Mouse (Mus musculus): ENCODE results near the gene Pnma5.

DNA sequence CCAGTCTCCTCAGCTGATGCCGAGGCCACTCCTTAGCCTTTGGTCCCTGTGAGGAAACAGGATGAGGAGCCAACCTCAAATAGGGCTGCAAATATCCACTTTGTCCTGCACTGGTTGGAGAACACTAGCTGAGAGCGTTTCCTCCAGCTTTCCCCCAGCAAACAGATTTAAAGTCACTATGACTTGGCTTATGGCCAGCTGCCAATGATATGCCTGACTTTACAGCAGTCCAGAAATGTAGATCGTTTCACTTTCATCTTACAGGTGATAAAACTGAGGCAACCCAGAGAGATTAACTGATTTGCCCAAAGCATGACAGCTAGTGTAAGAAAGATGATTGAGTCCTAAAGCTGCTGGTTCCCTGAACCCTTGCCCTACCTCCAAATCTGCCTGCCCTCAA, 41.4 kb downstream of the Pnma5 start:
- no peak for TF ChIP-seq CTCF (conservative IDR thresholded peaks at IDR 0.05 in 1 of 2, IDR thresholded peaks at IDR 0.05 in 1 of 2; ENCODE audit: low read depth in 2 of 2, low read length in 2 of 2)
- no peak for TF ChIP-seq MEF2A (IDR thresholded peaks at IDR 0.05; ENCODE audit: borderline replicate concordance, low read depth, low read length)
- TF ChIP-seq MAX (IDR thresholded peaks at IDR 0.05; ENCODE audit: low read length), result no peak
- TF ChIP-seq ZMIZ1 (IDR thresholded peaks at IDR 0.05; ENCODE audit: low read depth, low read length), result no peak
- TF ChIP-seq MAFK (IDR thresholded peaks at IDR 0.05; ENCODE audit: insufficient replicate concordance, low read length), result no peak
- TF ChIP-seq POLR2AphosphoS2 (IDR thresholded peaks at IDR 0.05; ENCODE audit: low read depth, low read length), result no peak
- no peak for TF ChIP-seq MAZ (IDR thresholded peaks at IDR 0.05; ENCODE audit: low read depth, low read length)
- TF ChIP-seq IRF4 (IDR thresholded peaks at IDR 0.05; ENCODE audit: low read depth, low read length), result no peak
- no peak for TF ChIP-seq USF2 (conservative IDR thresholded peaks at IDR 0.05; ENCODE audit: low read depth, low read length)
- TF ChIP-seq POLR2A (IDR thresholded peaks at IDR 0.05; ENCODE audit: low read depth, low read length), result no peak
- no peak for TF ChIP-seq TCF12 (IDR thresholded peaks at IDR 0.05; ENCODE audit: low read depth, low read length)
- no peak for TF ChIP-seq ZC3H11A (IDR thresholded peaks at IDR 0.05; ENCODE audit: low read depth, low read length)
- no peak for TF ChIP-seq CHD1 (IDR thresholded peaks at IDR 0.05; ENCODE audit: low read depth, low read length)
- TF ChIP-seq NELFE (IDR thresholded peaks at IDR 0.05; ENCODE audit: low read depth, low read length), result no peak

Data from CH12.LX (cell line).